Mouse (Mus musculus) lung, postnatal 10 days (tissue): ENCODE data around the gene Ncoa1.
"Not testable (repeated sequence)": the region's sequence is repeated elsewhere in the genome, so short reads cannot be mapped to it uniquely, and the experiment has no call there.

Source experiments
- DNase-seq: peaks from one replicate; pipeline ENCODE4 v3.0.0; 2021

Gene Ncoa1

GRCm38 (mm10) chr12:4475251-4475993 lies 1.6 kb downstream of the Ncoa1 start:
- DNase-seq = no peak

- DNase-seq = no peak
These were observed 7.9 kb downstream of the Ncoa1 start for GRCm38 (mm10) chr12:4469115-4469514.

GRCm38 (mm10) chr12:4463701-4464100 lies 13.3 kb downstream of the Ncoa1 start:
- no peak for DNase-seq

- no peak for DNase-seq
These were observed 14.6 kb downstream of the Ncoa1 start for GRCm38 (mm10) chr12:4462420-4462819.

GRCm38 (mm10) chr12:4460990-4461389 lies 16.0 kb downstream of the Ncoa1 start:
- DNase-seq = no peak

GRCm38 (mm10) chr12:4454956-4455565 lies 21.9 kb downstream of the Ncoa1 start:
- no peak for DNase-seq

- DNase-seq = no peak
These were observed 22.7 kb downstream of the Ncoa1 start for GRCm38 (mm10) chr12:4454248-4454647.

- DNase-seq = no peak
These were observed 24.7 kb downstream of the Ncoa1 start for GRCm38 (mm10) chr12:4452233-4452632.

GRCm38 (mm10) chr12:4450485-4450884 lies 26.5 kb downstream of the Ncoa1 start:
- not testable (repeated sequence) for DNase-seq

- DNase-seq = no peak
These were observed 28.8 kb downstream of the Ncoa1 start for GRCm38 (mm10) chr12:4448076-4448589.

- DNase-seq = no peak
These were observed 32.0 kb downstream of the Ncoa1 start for GRCm38 (mm10) chr12:4444946-4445345.

GRCm38 (mm10) chr12:4441451-4441850 lies 35.5 kb downstream of the Ncoa1 start:
- no peak for DNase-seq

GRCm38 (mm10) chr12:4436198-4436597 lies 40.8 kb downstream of the Ncoa1 start:
- DNase-seq = no peak

- no peak for DNase-seq
These were observed 43.4 kb downstream of the Ncoa1 start for GRCm38 (mm10) chr12:4433549-4433948.

GRCm38 (mm10) chr12:4431978-4432377 lies 45.0 kb downstream of the Ncoa1 start:
- DNase-seq = no peak

GRCm38 (mm10) chr12:4430061-4430825 lies 46.7 kb downstream of the Ncoa1 start:
- DNase-seq = no peak

GRCm38 (mm10) chr12:4418824-4419223 lies 58.2 kb downstream of the Ncoa1 start:
- DNase-seq = no peak

- no peak for DNase-seq
These were observed 59.2 kb downstream of the Ncoa1 start for GRCm38 (mm10) chr12:4417626-4418263.

GRCm38 (mm10) chr12:4407085-4407484 lies 69.9 kb downstream of the Ncoa1 start:
- no peak for DNase-seq

GRCm38 (mm10) chr12:4406155-4406554 lies 70.8 kb downstream of the Ncoa1 start:
- DNase-seq = no peak

- DNase-seq = no peak
These were observed 73.8 kb downstream of the Ncoa1 start for GRCm38 (mm10) chr12:4403206-4403605.

GRCm38 (mm10) chr12:4396221-4396620 lies 80.8 kb downstream of the Ncoa1 start:
- DNase-seq = no peak

- DNase-seq = no peak
These were observed 84.4 kb downstream of the Ncoa1 start for GRCm38 (mm10) chr12:4392590-4392989.
